Mouse (Mus musculus): Measurements from ENCODE around the gene Dppa2.

DNA sequence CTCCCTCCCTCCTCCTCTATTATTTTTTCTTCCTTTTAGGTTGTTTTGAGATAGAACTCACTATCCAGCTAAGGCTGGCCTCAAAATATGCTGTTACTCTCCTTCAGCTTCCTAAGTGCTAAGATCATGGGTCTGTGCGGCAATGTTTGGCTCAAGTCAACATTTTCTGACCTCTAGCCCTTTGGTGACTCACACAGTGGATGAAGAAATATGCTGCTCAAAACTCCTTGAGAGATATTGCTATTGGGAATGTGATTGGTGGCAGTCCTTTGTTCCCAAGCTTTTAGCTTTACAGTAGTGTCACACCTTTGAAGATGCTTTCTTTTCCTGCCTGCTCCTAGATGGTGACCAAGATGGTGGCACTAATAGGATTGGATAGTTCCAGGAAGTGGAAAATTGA lies 52.7 kb downstream of the Dppa2 start:
- TF ChIP-seq POLR2A (IDR thresholded peaks at IDR 0.05; ENCODE audit: low read depth, low read length) = no peak
- no peak for TF ChIP-seq CTCF (IDR thresholded peaks at IDR 0.05; ENCODE audit: borderline replicate concordance, insufficient read depth, low read length)
